Mouse (Mus musculus) G1E (cell line): Measurements from ENCODE around the gene Tmprss11b.

Experiments
- CTCF ChIP-seq: IDR thresholded peaks from 2 replicates; pipeline ENCODE4 v1.5.1; 2012; ENCODE audit warnings: low read depth, low read length, inconsistent platforms, mixed read lengths
- TAL1 ChIP-seq: conservative IDR thresholded peaks from 2 replicates; pipeline ENCODE4 v1.6.1; 2012; ENCODE audit warnings: low read depth, low read length, inconsistent platforms, mixed read lengths

DNA sequence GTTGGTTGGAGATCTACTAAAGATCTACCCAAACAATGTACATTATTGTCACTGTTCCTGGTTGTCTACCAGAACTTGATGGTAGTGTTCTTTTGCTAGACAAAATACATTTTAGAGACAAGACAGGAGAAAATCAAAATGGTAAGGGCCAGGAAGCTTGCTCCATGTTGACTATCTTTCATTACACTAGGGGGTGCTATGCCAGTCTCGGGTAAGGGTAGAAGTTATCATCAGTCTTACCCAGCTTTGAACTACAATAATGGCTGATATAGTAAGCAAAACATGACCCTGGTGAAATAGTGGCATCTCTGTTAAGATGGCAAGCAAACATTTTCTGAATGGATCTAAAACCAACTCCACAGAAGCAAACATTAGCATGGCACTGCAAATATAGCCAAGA is 54.4 kb downstream of the Tmprss11b start:
- no peak for TF ChIP-seq CTCF
- no peak for TF ChIP-seq TAL1
